Mouse (Mus musculus): ENCODE measurements at regions not wholly inside any gene's neighbourhood (a gene's known extent, or its start where the extent isn't known, plus 50 kb on each side); places are given as distances from the start of the nearest gene placed in this dataset.

DNA sequence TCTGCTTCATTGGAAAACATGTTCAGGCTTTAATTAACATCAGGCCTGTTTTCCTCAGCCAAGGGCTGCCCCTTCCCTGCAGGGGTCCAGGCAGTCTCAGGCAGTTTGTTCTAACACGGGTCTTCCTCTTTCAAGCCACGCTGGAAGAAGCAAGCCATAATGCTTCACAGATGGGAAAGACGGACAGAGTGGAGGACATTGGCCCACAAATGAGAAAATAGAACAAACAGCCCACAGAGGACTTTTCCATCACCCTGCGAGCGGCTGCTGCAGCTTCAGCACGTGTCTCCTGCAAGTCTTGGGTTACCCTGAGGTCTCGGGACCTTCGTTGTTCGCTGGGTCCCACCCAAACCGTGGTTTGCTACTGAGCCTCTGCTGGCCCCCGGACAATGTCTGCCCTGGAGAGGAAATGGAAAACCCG is 565.9 kb upstream of the 3110018I06Rik start:
- DNase-seq, result no peak

DNA sequence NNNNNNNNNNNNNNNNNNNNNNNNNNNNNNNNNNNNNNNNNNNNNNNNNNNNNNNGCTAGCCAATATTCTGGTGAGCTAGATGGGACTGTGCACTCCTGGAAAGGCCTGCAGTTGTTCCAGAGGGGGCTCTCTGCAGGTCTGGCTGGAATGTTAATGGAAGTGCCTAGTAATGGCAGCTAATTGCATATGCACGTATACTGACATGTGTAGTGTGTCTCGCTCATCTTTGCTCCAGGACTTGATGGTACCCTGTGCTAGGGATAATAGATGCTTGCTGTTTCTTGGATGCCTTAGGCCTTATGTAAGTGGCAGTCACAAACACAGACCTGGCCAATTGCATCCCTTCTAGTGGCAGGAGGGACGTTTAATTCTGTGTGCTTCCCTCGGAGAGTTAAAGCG is 560.0 kb upstream of the 3110018I06Rik start:
- DNase-seq, result no peak

DNA sequence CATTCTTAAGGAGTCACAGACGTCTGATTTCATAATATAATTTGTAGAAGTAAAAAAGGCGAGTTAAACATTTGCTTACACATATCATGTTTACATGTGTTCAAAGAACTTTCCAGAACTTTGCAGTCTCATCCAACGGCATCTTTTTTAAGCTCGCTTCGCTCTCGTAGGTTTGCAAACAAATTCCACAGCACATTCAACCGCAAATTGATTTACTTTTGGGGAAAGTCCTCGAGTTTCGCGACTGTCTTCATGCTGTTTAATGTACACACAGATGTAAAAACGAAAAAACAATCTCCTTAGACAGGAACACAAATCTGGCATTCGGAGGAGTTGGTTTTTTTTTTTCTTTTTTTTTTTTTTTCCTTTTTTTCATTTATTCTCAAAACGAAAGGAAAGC is 559.3 kb upstream of the 3110018I06Rik start:
- DNase-seq, result no peak

DNA sequence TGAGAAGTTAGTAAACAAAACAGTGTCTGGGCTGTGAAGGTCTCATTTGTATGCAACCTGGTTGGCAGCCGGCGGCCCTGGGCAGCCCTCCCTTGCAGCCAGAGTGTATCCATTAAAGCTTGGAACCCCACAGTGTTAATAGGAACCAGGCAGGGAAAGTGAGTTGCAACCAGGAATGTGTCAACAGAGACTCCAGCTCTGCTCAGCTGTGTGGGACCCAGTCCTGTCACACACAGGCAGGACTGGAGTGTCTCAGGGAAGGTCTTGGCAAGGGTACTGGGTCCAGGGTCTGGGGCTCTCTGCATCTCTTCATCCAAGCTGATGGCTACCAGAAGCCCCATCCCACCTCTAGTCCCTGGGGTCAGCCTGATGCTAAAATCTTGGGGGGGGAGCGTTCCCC is 556.8 kb upstream of the 3110018I06Rik start:
- no peak for DNase-seq

DNA sequence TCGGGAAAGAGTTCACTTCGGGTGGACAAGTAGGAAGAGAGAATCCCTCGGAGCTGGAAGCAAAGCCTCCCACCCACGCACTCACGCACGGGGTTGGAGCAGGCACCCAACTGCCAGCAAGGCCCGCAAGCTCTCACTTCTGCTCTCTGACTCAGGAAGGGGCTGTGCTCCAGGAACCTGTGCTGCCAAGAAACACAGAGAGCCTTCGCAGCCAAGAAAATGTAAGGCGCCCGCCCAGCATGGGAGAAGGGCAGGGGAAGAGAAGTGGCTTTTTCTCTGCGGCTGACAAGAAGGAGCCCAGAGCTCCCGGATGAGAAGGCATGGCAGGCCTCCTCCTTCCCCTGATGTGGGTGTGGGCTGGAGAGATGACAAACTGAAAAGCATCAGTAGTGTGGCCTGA is 549.1 kb upstream of the 3110018I06Rik start:
- no peak for DNase-seq

DNA sequence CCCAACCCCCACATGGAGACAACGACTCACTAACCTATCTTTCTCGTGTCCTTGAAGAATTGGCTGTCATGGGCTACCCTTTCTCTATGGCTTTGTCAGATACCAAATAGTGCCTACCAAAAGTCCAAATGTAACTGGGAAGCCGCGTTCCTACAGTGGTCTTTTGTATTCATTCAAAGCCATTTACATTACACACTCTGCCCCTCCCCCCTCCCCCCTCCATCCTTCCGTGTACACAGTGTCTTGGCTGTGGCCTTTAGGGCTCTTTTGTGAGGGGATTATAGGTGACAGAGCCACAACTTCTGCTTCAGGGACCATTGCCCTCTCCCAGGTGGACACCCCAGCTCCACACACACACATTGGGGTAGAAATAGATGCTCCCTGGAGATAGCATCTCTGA is 544.6 kb upstream of the 3110018I06Rik start:
- DNase-seq, result no peak

DNA sequence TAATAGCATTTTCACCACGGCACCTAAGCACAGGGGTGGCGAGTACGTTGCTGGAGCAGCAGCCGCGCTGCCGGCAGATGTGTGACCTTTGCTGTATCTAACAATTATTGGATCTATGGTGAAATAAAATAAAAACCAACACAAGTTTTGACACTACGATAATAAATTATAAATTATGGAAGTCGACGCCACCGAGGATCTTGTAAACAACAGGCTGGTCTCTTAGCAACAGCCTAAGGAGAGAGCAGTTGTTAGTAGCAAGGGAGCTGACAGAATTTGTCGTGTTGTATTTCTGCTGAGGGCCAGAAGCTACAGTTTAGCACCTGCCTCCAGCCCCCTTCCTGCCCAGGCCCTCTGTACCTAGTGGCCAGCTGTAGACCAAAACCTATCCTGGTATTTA is 535.8 kb upstream of the 3110018I06Rik start:
- no peak for DNase-seq

DNA sequence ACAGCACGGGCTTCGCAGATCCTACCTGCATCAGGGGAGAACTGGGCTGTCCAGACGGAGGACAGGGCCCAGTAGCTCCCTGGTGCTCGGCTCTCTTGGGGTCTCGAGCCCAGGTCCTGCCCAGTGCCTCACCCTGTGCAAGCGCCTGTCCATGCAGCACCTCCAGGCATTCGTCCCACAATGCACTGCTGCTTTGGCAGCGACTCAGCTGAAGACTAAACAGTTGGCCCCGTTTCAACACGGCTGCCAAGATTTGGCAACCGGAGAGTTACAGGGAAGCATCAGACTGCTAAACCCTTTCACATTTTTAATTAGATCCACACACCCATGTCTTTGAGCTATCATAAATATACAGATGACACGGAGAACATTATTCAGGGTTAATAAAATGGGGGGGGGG is 532.7 kb upstream of the 3110018I06Rik start:
- DNase-seq, result no peak

DNA sequence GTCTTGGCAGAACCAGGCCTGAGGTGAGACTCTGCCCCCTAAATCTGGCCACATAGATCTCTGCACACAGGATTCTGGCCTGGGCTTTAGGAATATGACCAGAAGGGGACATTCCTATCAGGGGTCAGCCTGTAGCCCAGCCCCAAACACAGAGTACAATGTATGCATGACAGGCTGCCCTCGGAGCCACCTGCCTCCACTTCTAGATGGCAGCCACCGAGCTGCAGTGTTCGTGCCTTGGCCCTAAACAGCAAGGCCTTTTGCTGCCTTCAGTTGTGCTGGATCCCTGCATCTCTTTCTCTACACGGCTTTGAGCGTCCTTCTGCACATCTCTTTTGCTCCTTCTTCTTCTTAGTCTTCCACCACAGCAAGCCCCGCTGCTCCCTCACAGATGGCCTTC is 532.2 kb upstream of the 3110018I06Rik start:
- no peak for DNase-seq

DNA sequence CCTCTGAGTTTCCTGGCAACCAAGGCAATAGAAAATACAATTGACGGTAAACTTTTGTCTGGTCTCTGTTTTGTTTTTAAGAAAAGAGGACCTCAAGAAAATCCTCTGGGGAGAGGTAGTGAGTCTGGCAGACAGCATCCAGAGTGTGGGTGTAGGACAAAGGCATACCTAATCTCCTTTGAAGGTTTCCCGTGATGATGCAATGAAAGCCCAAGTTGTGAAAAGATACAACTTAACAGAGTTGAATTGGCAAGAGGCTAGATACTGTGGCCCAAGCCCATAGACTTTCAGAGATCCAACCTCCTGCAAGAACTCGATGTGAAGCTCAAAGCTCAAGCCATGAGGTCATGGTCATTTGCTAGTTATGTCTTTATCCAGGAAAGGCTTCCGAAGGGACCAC is 526.4 kb upstream of the 3110018I06Rik start:
- no peak for DNase-seq

DNA sequence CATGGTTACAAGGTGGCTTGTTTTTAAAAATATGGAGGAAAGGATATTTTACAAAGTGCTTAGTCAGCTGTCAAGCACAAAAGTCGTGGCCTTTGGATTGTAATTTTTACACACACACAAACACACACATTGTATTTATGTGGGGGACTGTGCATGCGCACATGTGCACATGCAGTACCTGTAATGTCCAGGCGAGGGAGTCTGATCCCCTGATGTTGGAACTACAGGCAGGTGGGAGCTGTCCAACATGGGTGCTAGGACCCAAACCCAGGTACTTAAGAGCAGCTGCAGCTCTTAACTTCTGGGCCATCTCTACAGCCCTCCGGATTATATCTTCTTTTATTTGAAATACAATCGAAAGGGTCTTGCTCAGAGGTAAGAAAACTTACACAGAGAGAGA is 524.7 kb upstream of the 3110018I06Rik start:
- no peak for DNase-seq

DNA sequence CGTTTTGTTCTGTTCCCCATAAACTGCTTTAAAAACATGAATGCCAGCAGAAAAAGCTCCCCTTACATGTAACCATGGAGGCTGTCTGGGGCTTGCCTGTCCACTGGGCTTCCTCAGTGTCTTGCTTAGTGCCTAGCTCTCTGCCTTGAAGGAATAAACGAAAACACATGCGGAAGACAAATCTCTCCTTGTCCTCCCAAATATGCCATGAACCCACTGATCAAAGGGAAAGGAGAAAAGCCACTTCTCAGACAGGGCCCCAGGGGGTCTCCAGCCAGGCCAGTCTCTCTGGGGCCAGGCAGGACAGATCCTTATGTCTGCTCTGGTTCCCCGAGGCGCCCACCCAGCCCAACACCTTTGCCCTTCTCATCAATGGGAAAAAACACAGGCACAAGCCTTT is 518.6 kb upstream of the 3110018I06Rik start:
- DNase-seq, result no peak

DNA sequence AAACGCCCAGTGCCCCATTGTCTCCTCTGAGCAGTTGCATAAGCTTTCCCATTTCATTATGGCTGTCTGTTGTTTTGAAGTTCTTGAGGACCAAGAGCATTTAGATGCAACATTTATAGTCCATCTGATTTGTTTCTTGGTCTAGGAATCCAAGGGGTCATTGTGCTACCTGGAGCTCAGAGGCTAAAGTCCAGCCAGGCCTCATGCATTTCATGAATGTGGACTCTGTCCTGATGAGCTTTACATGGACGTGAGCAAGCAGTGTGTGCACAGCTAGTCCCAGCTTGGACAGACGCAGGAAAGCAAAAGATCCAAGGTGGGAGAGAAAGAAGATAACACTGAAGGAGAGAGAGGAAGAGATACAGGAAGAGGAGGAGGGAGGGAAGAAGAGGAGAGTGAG is 496.0 kb upstream of the 3110018I06Rik start:
- DNase-seq, result no peak

DNA sequence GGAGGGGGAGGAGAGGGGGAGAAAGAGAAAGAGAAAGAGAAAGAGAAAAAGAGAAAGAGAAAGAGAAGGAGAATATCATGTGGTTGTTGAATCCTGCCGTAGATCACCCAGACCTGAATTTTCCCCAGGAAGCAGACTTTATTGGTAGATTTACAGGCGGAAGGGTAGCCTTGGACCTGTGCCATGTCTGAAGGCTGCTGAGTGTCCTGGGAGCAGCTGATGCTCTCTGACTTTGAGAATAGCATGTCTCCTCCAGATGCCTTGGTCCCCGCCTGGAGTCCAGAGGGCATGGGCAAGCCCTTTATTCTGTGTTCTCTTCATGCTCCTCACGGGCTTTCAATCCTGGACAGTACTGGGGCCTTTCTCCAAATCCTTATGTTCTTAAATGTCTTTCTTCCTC is 495.4 kb upstream of the 3110018I06Rik start:
- no peak for DNase-seq

DNA sequence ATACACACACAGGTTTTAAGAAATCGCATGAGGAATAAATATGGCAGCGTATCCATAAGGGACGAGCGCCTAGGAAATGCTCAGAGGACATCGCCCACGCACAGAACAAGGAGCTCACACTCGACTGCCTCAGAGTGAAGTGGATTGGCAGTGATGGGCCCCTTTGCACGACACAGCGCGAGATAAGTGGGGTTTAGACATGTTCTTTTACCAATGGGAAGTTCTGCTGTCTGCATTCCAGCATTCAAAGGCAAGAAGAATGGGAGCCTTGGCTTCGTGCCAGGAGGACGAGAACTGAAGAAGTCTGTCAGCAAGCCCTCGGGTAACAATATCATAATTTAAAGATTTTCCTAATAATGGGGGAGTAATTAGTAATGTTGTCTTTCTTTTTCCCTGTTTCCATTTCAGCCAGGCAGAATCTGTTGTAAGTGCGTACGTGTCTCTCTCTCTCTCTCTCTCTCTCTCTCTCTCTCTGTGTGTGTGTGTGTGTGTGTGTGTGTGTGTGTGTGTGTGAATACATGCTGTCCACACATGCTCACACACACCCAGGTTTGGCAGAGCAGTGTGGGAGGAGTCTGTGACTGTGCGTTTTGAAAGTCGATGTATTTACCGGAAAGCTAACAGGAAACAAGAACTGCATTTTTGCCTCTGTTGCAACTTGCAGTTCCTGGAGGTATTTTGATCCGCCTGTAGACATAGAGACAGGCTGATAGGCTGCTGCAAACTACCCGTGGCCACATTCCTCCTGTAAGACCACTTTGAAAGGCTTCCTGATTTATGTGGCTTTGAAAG is 477.2 kb upstream of the 3110018I06Rik start:
- no peak for DNase-seq

DNA sequence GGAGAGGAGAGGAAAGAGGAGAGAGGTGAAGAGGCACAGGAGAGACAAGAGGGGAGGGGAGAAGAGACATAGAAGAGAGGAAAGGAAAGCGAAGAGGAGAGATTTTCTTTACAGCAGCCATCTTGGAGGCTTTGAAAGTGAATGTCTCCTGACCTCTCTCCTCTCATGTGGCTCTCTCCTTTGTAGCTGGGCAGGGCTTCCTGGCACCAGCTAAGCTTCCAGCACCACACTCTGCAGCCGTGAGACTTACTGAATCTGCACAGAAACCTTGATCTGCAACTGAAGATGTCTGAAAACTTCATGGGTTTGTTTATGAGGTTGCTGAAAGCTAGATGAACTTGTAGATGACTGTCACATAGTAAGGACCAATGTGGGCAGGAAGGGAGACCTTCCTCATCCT is 471.6 kb upstream of the 3110018I06Rik start:
- no peak for DNase-seq

DNA sequence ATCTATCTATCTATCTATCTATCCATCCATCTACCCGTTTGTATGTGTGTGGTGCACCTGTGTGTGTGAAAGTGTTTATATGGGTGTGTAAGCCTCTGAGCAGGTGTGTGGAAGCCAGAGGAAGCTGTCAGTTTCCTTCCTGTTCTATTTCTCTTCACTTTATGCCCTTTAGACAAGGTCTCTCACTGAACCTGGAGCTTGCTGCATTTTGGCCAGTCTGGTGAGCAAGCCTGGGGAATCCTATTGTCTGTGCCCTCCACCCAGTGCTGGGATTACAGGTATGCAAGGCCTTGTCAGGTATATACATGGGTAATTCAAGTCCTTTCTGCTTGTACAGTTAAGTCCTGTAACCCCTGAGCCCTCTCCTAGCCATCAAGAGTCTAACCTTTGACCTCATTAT is 466.6 kb upstream of the 3110018I06Rik start:
- no peak for DNase-seq

DNA sequence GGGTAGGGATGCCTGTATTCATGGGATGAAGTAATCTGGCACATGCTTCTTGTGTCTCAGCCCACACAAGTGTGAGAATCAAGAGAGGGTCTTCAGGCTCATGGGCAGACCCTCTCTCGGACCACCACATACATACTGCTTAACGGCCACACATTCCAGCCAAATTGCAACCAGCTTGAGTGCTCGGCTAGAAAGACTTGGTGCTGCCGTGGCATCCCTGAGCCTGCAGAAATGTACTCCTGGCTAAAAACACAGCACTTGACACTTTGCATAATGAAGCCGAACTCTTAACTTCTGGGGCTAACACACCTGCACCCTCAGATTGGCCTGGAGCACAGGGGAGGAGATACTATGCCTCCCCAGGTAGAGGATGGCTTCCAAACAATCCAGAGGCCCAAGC is 461.6 kb upstream of the 3110018I06Rik start:
- no peak for DNase-seq

DNA sequence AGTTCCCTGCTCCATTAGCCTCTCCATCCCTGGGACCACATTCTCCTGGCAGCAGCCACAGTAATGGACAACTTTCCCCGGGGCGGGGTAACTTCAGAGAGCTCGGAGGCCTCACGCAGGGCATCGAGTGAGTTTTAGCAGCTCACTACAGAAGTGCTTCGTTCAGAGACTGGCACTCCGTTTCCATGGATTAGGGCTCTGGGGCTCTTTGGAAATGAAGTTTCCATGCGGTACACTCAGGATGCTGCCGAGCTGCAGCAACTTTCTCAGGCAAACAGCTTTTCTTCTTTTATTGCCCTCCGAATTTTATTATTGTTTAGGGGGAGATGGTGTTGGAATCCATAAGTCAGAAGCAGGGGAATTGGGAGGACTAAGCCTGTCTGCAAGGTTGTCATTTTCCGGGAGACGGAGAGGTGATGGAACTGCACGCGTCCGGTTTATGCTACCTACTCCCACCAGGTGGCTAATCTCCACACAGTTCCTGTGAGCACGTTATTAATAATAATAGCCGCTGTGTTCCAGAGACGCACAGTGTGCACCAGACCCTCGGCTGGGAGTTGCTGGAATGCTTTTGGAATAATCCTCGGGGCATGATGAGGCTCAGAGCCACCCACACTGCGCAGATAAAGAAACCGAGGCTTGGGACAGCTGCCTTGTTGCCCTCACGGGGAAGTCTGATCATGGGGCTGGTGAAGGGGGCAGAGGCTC is 460.4 kb upstream of the 3110018I06Rik start:
- no peak for DNase-seq

DNA sequence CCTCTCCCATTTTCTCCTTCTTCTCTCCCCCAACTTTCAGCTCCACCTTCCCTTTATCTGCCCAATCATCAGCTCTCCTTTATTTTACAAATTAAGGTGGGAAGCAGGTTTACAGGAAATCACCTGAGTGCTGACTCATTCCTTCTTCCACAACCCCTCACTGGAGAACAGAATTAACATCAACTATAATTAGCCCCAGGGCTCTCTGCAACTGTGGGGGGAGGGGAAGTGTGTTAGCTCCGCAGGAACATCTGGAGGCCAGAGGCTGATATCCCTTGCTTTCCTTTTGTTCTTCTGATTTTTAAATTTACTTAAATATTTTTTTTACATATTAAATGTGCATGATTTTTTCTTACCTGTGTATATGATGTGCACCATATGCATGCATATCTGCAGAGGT is 459.4 kb upstream of the 3110018I06Rik start:
- DNase-seq, result no peak

DNA sequence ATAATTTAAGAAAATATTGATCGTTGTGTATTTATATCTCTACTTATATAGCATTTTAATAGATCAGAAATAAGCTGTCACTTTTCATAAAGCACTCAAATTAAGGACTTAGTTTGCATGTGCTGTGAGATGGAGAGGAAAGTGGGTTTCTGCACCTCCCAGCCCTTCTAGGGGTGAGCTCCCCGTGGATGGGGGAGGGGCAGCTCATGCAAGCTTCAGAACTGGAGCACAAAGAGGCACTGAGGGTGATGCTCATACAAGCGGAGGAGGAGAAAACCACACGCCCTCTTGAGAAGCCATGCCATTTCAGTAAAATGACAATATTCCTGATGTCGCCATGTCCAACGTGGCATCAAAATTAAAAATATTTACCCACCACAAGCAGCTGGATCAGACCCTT is 452.1 kb upstream of the 3110018I06Rik start:
- no peak for DNase-seq

DNA sequence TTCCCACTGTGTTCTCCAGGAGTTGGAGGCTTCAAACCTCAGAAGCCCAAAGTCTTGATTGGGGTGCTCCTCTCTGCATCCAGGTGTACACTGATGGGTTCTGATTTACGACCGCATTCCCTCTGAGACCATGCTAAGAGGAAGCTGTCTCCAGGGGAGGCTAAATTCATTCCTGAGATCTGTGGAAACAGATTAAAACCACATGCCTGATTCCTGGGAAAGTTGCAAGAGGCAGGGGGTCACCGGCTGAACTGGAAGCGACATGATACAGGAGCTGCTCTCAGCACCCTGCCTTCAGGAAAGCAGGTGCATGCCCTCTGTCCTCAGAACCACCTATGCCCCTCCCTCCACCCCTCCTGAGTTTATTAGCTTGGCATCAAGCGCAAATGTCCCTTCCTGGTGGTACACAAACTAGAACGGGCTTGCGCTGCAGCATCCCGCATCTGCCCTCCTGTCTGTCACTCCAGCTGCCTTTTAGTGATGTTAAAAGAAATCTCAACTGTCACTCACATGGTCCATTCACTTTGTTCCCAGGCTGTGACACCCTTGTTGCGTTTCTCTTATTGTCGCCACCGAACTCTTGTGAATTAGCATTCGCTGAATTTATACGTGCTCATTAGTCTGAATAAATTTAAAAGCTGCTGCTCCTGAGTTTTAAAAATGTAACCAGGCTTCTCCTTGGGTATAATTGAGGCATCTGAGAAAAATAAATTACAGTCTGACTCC is 446.3 kb upstream of the 3110018I06Rik start:
- DNase-seq, result no peak

DNA sequence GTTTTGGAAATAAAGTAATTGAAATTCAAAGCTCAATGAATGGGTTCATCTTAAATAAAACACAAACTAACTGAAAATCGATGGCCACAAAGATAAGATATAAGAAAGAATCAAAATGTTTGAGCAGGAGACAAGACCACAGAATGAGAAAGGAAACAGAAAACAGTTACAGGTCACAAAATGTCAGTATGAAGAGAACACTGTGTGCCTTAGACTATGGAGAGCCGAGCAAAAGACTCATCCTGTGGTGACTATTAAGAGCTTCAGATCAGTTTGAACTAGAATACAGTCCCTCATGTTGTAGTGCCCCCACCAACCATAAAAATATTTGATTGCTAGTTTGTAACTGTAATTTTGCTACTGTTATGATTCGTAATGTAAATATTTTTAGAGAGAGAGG is 441.9 kb upstream of the 3110018I06Rik start:
- no peak for DNase-seq

DNA sequence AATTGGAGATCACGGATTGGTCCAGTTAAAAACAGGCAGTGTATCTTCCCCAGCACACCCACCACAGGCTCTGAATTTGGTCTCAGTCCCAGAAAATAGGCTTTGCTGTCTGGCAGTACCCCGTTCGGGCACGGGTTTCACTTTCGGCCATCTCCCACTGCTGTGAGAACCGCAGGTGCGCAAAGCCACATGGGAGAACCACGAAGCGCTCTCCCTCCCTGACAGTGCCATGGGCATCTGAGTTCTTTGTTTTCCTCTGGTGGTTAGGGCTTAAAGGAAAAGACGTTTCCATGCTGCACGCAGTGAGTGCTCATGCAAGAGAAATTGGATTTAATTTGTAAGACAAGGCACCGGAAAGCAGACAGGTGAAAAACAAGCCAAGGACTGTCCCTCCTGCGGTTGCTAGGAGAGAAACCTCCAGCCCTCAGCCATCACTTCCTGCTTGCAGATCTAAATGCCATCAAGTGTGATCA is 441.3 kb upstream of the 3110018I06Rik start:
- DNase-seq, result no peak
